Mouse (Mus musculus) CD8-positive naive resting alpha-beta T cell, adult 57 days (primary cell): ENCODE data around the gene 4931408C20Rik. TPM values are rescaled to one million over a fixed set of nuclear protein-coding genes. Genes with fewer than 3 reads are reported as not detected.

Experiments used
- total RNA-seq: library from RNA; stranded (reverse); gene quantifications from one replicate; pipeline ENCODE4 v1.2.4, GENCODE M21; 2023

Gene 4931408C20Rik
- not detected for total RNA-seq

DNA sequence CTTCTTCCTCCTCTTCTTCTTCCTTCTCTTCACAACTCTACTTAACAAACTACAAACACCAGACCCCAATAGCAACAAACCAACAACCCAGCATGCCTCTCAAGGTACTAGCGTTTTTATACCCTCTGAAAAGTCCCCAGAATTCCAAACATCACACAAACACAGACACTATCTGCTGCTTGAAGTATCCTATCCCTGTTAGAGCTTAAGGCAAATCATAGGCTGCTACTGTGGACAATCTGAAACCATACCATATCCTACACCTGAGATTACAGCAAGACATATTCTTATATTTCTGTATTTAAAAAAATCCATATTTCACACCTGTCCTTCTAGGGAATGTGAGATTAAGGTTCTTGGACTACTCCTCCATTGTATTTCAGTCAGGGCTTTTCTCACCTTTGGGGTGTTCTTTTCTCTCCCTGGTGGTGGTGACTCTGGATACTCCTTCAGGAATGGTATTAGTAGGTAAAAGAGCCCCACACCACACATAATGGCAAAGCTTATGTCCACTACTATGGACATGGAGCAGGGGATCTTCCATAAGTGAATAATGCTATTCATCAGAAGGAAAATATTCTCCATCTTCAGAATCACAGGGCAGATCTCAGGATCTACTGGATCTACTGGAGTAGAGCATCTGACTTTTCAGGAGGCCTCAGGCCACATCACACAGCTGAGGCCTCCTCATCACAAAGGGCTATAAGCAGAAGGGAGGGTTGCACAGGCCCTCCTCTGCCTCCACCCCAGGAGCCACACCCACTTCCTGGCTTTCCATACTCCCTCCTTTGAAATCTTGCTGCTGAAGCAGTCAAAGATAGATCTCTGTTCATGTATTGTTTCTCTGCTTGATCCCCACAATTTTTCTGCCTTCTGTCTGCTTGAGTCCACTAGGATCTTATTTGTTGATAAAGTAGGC, at the start of gene 4931408C20Rik:
TSS of gene 4931408C20Rik (minus strand) at position 619 of the 919 bp plus-strand sequence.

